Mouse (Mus musculus): ENCODE measurements around the gene Pdcl2. TPM values are rescaled to one million over a fixed set of nuclear protein-coding genes. Genes with fewer than 3 reads are reported as not detected.

Gene Pdcl2
- polyA plus RNA-seq, 1 experiment from 2014 or later, result not detected

- no peak overlapping the region for H3K4me3 ChIP-seq (ENCODE audit: low read depth, low read length)
Measured at GRCm38 (mm10) chr5:76306261-76306660, 24.7 kb downstream of the Pdcl2 start.

DNA sequence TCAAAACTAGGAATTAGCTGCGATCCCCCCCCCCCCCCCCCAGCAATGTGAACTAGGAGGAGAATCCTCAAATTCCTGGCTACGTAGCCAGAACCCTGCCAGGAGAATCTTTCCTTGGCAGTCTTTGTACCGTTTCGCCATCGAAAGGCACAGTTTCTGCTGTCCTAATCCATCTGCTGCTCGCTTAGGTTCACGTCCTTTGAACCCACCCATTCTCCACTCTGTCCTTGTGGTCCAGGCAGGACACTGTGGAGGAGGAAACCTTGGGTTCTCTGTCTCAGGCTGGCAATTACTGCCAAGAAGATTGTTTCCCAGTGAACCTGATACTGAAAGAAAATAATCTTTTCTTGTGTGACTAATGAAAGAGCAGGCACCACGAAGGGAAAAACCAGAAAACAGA, 25.3 kb downstream of the Pdcl2 start:
- Histone ChIP-seq H3K36me3 (ENCODE audit: control insufficient read depth, insufficient read depth, low read length) (no peaks in the 10 kb centered on the region), H3K9me3 (replicated peaks; ENCODE audit: control insufficient read depth, low read length) (no peaks in the 10 kb centered on the region), H3K4me3 (ENCODE audit: low read depth, low read length) (peak overlapping the region; percentile 95), H3K4me1 (ENCODE audit: control insufficient read depth, insufficient read depth, low read length) (0 out of 2 replicates have a peak, but pooled peaks cover 4% of the 10 kb centered on the region), H3K27me3 (ENCODE audit: control insufficient read depth, insufficient read depth, low read length) (no peaks in the 10 kb centered on the region), H3K4me2 (peak overlapping the region; percentile 94), H3K27ac (ENCODE audit: low read depth, low read length) (no peak overlapping the region), H3K9ac (ENCODE audit: low read depth, low read length) (0 out of 2 replicates have a peak overlapping the region, but pooled peaks have one; percentile 43)
- no peak for ATAC-seq (replicated peaks; ENCODE audit: insufficient number of reproducible peaks, low FRiP score, low TSS enrichment)
- 3% methylated on average over 8 of the region's 8 CpGs for WGBS (ENCODE audit: insufficient replicate concordance)

More at GRCm38 (mm10) chr5:76306261-76306660, 24.7 kb downstream of the Pdcl2 start:
- whole genome bisulfite sequencing (ENCODE audit: insufficient replicate concordance), result 80% methylated on average over 3 of the region's 3 CpGs
- H3K27ac ChIP-seq (ENCODE audit: low read depth, low read length), result no peak overlapping the region
- 0 out of 2 replicates have a peak, but pooled peaks cover 4% of the 10 kb centered on the region for H3K4me1 ChIP-seq (ENCODE audit: control insufficient read depth, insufficient read depth, low read length)
- H3K27me3 ChIP-seq (ENCODE audit: control insufficient read depth, insufficient read depth, low read length), result no peaks in the 10 kb centered on the region
- no peak for ATAC-seq (replicated peaks; ENCODE audit: insufficient number of reproducible peaks, low FRiP score, low TSS enrichment)
- H3K9ac ChIP-seq (ENCODE audit: low read depth, low read length), result no peak overlapping the region
- H3K9me3 ChIP-seq (replicated peaks; ENCODE audit: control insufficient read depth, low read length), result no peaks in the 10 kb centered on the region
- no peak overlapping the region for H3K4me2 ChIP-seq
- H3K36me3 ChIP-seq (ENCODE audit: control insufficient read depth, insufficient read depth, low read length), result no peaks in the 10 kb centered on the region

DNA sequence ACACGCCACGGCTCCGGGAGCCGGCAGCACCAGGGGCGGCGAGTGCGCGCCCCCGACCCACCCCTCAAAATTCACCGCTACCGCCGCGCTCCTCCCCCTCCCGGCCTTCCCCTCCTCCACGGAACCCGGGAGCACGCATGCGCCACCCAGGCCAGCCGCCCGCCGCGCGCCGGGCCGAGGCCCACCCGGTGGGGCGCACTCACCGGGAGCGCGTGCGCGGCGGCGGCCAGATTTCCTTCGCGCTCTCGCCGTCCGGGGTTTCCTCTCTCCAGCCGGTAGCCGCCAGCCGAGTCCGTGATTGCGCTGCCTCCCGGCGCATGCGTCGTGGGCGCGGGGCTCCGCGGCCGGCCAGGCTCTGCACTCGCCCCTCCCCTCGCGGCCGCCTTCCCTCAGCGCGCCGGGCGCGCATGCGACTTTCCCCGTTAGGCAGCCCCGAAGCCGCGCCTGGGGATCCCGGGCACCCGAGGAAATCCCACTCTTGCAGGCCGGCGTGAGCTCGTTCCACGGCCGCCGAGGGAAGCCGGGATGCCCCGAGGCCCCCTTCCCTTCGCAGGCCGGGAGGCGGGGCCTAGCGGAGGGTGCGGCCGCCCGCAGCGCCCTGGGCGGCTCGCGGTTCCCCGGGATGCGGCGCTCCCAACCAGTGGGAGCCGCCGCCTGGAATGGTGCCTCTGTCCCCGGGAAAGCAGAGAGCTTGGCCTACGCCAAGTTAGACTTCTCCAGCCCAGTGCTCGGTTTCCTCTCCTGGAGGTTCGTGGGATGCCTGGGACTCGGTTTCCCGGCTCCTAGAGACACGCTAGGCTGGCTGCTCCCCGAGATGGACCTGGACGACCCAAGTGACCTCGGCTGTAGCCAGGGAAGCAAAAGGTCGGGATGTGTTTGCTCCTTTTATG, 26.3 kb downstream of the Pdcl2 start, which contains the start of gene Clock:
Gene Clock (minus strand): TSS at position 341 of the 890 bp plus-strand sequence.
- peak within 1 kb of the TSS; percentile 94 for H3K9ac ChIP-seq (ENCODE audit: low read depth, low read length)
- peak within 1 kb of the TSS; percentile 95 for H3K4me3 ChIP-seq (ENCODE audit: low read depth, low read length)
- WGBS (ENCODE audit: insufficient replicate concordance), result under 1% methylated on average over 89 of the region's 104 CpGs
- ATAC-seq (replicated peaks; ENCODE audit: insufficient number of reproducible peaks, low FRiP score, low TSS enrichment), result peak; percentile 80
- no peaks in the 10 kb centered on the region for H3K36me3 ChIP-seq (ENCODE audit: control insufficient read depth, insufficient read depth, low read length)
- peak within 1 kb of the TSS; percentile 94 for H3K4me2 ChIP-seq
- no peaks in the 10 kb centered on the region for H3K9me3 ChIP-seq (replicated peaks; ENCODE audit: control insufficient read depth, low read length)
- H3K4me1 ChIP-seq (ENCODE audit: control insufficient read depth, insufficient read depth, low read length), result 0 out of 2 replicates have a peak, but pooled peaks cover 4% of the 10 kb centered on the region
- H3K27me3 ChIP-seq (ENCODE audit: control insufficient read depth, insufficient read depth, low read length), result no peaks in the 10 kb centered on the region
- peak within 1 kb of the TSS; percentile 96 for H3K27ac ChIP-seq (ENCODE audit: low read depth, low read length)

DNA sequence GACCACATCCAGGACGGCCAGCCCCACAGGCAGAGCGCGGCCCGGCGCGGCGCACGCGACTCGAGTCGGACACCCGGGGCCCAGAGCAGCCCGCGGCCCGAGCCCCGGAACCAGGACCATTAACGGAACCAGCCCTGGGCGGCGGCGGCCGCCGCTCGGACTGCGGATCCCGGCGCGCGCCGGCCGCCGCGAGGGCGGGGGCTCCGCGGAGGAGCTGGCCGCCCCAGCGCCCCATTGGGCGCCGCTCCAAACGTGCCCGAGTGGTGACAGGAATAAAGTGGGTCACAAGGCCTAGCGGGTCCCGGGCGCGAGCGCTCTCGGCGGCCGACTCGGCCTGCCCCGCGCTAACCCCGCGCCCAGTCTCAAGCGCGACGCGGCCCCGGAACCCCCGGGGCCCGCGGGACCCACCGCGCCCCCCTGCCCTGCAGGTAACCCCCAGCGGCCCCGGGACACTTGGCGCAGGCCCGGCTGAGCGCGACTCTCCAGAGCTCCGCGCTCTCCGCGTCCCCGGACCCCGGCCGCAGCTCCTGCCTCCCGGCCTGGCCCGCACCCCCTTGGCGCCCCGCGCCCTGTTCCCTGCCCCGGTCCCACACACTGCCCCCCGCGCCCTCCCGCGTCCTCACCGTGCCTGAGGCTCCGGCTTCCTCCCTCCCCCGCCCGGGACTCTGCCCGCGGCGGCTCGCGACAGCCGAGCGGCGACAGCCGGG, 27.1 kb downstream of the Pdcl2 start:
- peak overlapping the region; percentile 96 for H3K27ac ChIP-seq (ENCODE audit: low read depth, low read length)
- H3K4me3 ChIP-seq (ENCODE audit: low read depth, low read length), result peak overlapping the region; percentile 95
- H3K9ac ChIP-seq (ENCODE audit: low read depth, low read length), result peak overlapping the region; percentile 94
- H3K9me3 ChIP-seq (replicated peaks; ENCODE audit: control insufficient read depth, low read length), result no peaks in the 10 kb centered on the region
- 0 out of 2 replicates have a peak, but pooled peaks cover 4% of the 10 kb centered on the region for H3K4me1 ChIP-seq (ENCODE audit: control insufficient read depth, insufficient read depth, low read length)
- WGBS (ENCODE audit: insufficient replicate concordance), result under 1% methylated on average over 85 of the region's 100 CpGs
- H3K36me3 ChIP-seq (ENCODE audit: control insufficient read depth, insufficient read depth, low read length), result no peaks in the 10 kb centered on the region
- peak; percentile 79 for ATAC-seq (replicated peaks; ENCODE audit: insufficient number of reproducible peaks, low FRiP score, low TSS enrichment)
- no peaks in the 10 kb centered on the region for H3K27me3 ChIP-seq (ENCODE audit: control insufficient read depth, insufficient read depth, low read length)
- peak overlapping the region; percentile 94 for H3K4me2 ChIP-seq

DNA sequence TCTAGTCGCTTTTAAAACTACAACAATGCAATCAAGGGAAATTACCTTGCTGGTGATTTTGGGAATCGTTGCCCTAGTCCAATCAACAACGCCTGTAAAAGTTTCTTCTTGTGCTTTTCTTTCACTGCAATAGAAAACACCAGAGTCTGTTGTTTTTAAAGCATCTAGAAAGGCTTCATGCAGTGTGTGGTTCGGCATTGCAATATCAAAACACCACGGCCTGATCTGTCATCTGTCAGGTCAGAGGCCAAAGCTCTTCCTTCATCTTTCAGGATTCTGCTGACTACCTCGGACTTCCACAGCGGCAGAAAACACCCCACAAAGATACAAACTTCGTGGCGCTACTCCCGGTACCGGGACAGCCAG, 27.6 kb downstream of the Pdcl2 start:
- Histone ChIP-seq H3K27ac (ENCODE audit: low read depth, low read length) (peak overlapping the region; percentile 96), H3K9me3 (replicated peaks; ENCODE audit: control insufficient read depth, low read length) (no peaks in the 10 kb centered on the region), H3K4me1 (ENCODE audit: control insufficient read depth, insufficient read depth, low read length) (0 out of 2 replicates have a peak, but pooled peaks cover 4% of the 10 kb centered on the region), H3K4me2 (peak overlapping the region; percentile 94), H3K36me3 (ENCODE audit: control insufficient read depth, insufficient read depth, low read length) (no peaks in the 10 kb centered on the region), H3K27me3 (ENCODE audit: control insufficient read depth, insufficient read depth, low read length) (no peaks in the 10 kb centered on the region), H3K9ac (ENCODE audit: low read depth, low read length) (peak overlapping the region; percentile 94), H3K4me3 (ENCODE audit: low read depth, low read length) (peak overlapping the region; percentile 95)
- WGBS (ENCODE audit: insufficient replicate concordance), result 6% methylated on average over 11 of the region's 11 CpGs
- ATAC-seq (replicated peaks; ENCODE audit: insufficient number of reproducible peaks, low FRiP score, low TSS enrichment), result no peak

DNA sequence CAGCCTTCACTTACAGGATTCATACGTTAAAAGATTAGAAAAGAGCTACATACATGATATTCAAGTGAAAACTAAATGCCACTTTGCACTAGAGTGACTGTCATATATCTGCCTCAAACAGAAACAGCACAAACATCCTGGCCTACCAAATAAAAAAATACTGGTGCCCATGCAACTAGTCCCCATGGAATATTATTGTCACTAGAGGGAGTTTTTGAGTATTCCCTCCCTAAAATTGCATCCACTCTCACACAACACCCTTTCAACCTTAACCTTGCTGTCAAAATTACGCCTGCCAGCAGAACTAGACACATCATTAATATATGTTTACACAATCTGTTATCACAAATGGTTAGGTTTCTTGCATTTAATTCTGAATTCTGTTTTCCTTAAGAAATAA, 28.9 kb downstream of the Pdcl2 start:
- Histone ChIP-seq H3K4me3 (ENCODE audit: low read depth, low read length) (no peak overlapping the region), H3K36me3 (ENCODE audit: control insufficient read depth, insufficient read depth, low read length) (no peaks in the 10 kb centered on the region), H3K27me3 (ENCODE audit: control insufficient read depth, insufficient read depth, low read length) (no peaks in the 10 kb centered on the region), H3K4me2 (no peak overlapping the region), H3K27ac (ENCODE audit: low read depth, low read length) (no peak overlapping the region), H3K9ac (ENCODE audit: low read depth, low read length) (no peak overlapping the region), H3K9me3 (replicated peaks; ENCODE audit: control insufficient read depth, low read length) (no peaks in the 10 kb centered on the region), H3K4me1 (ENCODE audit: control insufficient read depth, insufficient read depth, low read length) (peaks cover 4% of the 10 kb centered on the region; the same call in 1 of the 2 replicates)
- ATAC-seq (replicated peaks; ENCODE audit: insufficient number of reproducible peaks, low FRiP score, low TSS enrichment), result no peak
- WGBS (ENCODE audit: insufficient replicate concordance), result 87% methylated on average over 2 of the region's 2 CpGs

GRCm38 (mm10) chr5:76289234-76289691, 41.7 kb downstream of the Pdcl2 start:
- Histone ChIP-seq H3K4me1 (ENCODE audit: control insufficient read depth, insufficient read depth, low read length) (no peaks in the 10 kb centered on the region), H3K27ac (ENCODE audit: low read depth, low read length) (no peak overlapping the region), H3K9ac (ENCODE audit: low read depth, low read length) (no peak overlapping the region), H3K36me3 (ENCODE audit: control insufficient read depth, insufficient read depth, low read length) (no peaks in the 10 kb centered on the region), H3K27me3 (ENCODE audit: control insufficient read depth, insufficient read depth, low read length) (no peaks in the 10 kb centered on the region), H3K9me3 (replicated peaks; ENCODE audit: control insufficient read depth, low read length) (no peaks in the 10 kb centered on the region), H3K4me2 (no peak overlapping the region), H3K4me3 (ENCODE audit: low read depth, low read length) (no peak overlapping the region)
- WGBS (ENCODE audit: insufficient replicate concordance), result 80% methylated on average over 8 of the region's 8 CpGs
- ATAC-seq (replicated peaks; ENCODE audit: insufficient number of reproducible peaks, low FRiP score, low TSS enrichment), result no peak

- Histone ChIP-seq H3K27me3 (ENCODE audit: control insufficient read depth, insufficient read depth, low read length) (no peaks in the 10 kb centered on the region), H3K27ac (ENCODE audit: low read depth, low read length) (no peak overlapping the region), H3K4me2 (no peak overlapping the region), H3K9ac (ENCODE audit: low read depth, low read length) (no peak overlapping the region), H3K36me3 (ENCODE audit: control insufficient read depth, insufficient read depth, low read length) (no peaks in the 10 kb centered on the region), H3K9me3 (replicated peaks; ENCODE audit: control insufficient read depth, low read length) (no peaks in the 10 kb centered on the region), H3K4me1 (ENCODE audit: control insufficient read depth, insufficient read depth, low read length) (no peaks in the 10 kb centered on the region), H3K4me3 (ENCODE audit: low read depth, low read length) (no peak overlapping the region)
- 94% methylated on average over 3 of the region's 3 CpGs for WGBS (ENCODE audit: insufficient replicate concordance)
- ATAC-seq (replicated peaks; ENCODE audit: insufficient number of reproducible peaks, low FRiP score, low TSS enrichment), result no peak
Measured at GRCm38 (mm10) chr5:76288256-76288655, 42.7 kb downstream of the Pdcl2 start.

Data from heart, embryonic 11.5 days (tissue).